Mouse (Mus musculus): Measurements from ENCODE around the gene Nol11. TPM values are rescaled to one million over a fixed set of nuclear protein-coding genes. Genes with fewer than 3 reads are reported as not detected.

Gene Nol11
- total RNA-seq, 4 experiments from 2014 or later: 19.0 to 20.7 (median 19.9) TPM

Other genes starting within 250 kb of the Nol11 start
- gene Kpna2, start 189.8 kb downstream of the Nol11 start, total RNA-seq (2022): 10 to 100 TPM; 53.9 to 86.8 (median 74.8) TPM
- gene 1810010H24Rik, start 163.7 kb downstream of the Nol11 start, total RNA-seq (2022): 1 to 10 TPM; 1.7 to 2.7 (median 2.1) TPM
- gene Bptf, start 57.3 kb downstream of the Nol11 start, total RNA-seq (2022): 10 to 100 TPM; 24.8 to 30.3 (median 28.6) TPM